Mouse (Mus musculus) midbrain, postnatal 0 days (tissue): ENCODE measurements at regions not wholly inside any gene's neighbourhood (a gene's known extent, or its start where the extent isn't known, plus 50 kb on each side); places are given as distances from the start of the nearest gene placed in this dataset.

Source experiments
- ATAC-seq: fragments of 200-750 bp; cut with Nextera tagmentation; 2 replicates; pipeline ENCODE4 v1.8.0; 2017; ENCODE audit warnings: moderate number of reproducible peaks, mild to moderate bottlenecking, moderate TSS enrichment, moderate library complexity; ENCODE audit not compliant: low FRiP score
- DNase-seq: peaks from one replicate; pipeline ENCODE4 v3.0.0-alpha.2; 2015; ENCODE audit warnings: low spot score
- H3K27ac ChIP-seq: fragments of 300-500 bp; sonication (generic); 2 replicates; pipeline ENCODE4 v1.5.1; 2014; ENCODE audit warnings: low read depth, mild to moderate bottlenecking, low read length, mixed read lengths
- H3K27me3 ChIP-seq: fragments of 300-500 bp; sonication (generic); 2 replicates; pipeline ENCODE4 v1.6.1; 2014; ENCODE audit warnings: low read length, control low read depth, mixed read lengths; ENCODE audit not compliant: insufficient read depth
- H3K36me3 ChIP-seq: fragments of 300-500 bp; sonication (generic); 2 replicates; pipeline ENCODE4 v1.6.1; 2014; ENCODE audit warnings: low read length, control low read depth, mixed read lengths; ENCODE audit not compliant: insufficient read depth
- H3K4me1 ChIP-seq: fragments of 300-500 bp; sonication (generic); 2 replicates; pipeline ENCODE4 v1.6.1; 2014; ENCODE audit warnings: mild to moderate bottlenecking, control low read depth, antibody characterized with exemption, low read length, mixed read lengths; ENCODE audit not compliant: insufficient read depth
- H3K4me2 ChIP-seq: fragments of 300-500 bp; sonication (generic); 2 replicates; pipeline ENCODE4 v1.6.1; 2014; ENCODE audit warnings: low read depth, mild to moderate bottlenecking, low read length, mixed read lengths; ENCODE audit not compliant: poor library complexity, severe bottlenecking
- H3K4me3 ChIP-seq: fragments of 300-500 bp; sonication (generic); 2 replicates; pipeline ENCODE4 v1.5.1; 2014; ENCODE audit warnings: low read depth, mild to moderate bottlenecking, low read length, moderate library complexity
- H3K9ac ChIP-seq: fragments of 300-500 bp; sonication (generic); replicated peaks from 2 replicates; pipeline ENCODE4 v1.6.1; 2014; ENCODE audit warnings: mild to moderate bottlenecking, low read length, moderate library complexity, mixed read lengths; ENCODE audit not compliant: poor library complexity, severe bottlenecking
- H3K9me3 ChIP-seq: fragments of 300-500 bp; sonication (generic); 2 replicates; pipeline ENCODE4 v1.6.1; 2016; ENCODE audit warnings: low read length, control low read depth
- CTCF ChIP-seq: IDR thresholded peaks from 2 replicates; pipeline ENCODE4 v1.5.1; 2016; ENCODE audit warnings: antibody characterized with exemption, mild to moderate bottlenecking
- WGBS: fragments of 180-500 bp; shearing (Covaris S2); extraction: QIAGEN DNeasy Blood & Tissue Kit; methylation state at CpG from one replicate; pipeline ENCODE4 v1.1.7; 2014; 5-methylcytosine and 5-hydroxymethylcytosine counted together

- H3K4me3 ChIP-seq: no peak overlapping the region
- no peak for TF ChIP-seq CTCF
- WGBS: 74% methylated on average over 6 of the region's 6 CpGs
Observed at GRCm38 (mm10) chrX:99603714-99604113, 132.6 kb upstream of the Pja1 start.

GRCm38 (mm10) chrX:99602268-99602885 is 131.3 kb upstream of the Pja1 start:
- Histone ChIP-seq H3K27ac (no peak overlapping the region), H3K4me3 (no peak overlapping the region), H3K9me3 (no peaks in the 10 kb centered on the region), H3K27me3 (peaks cover 4% of the 10 kb centered on the region; the same call in 1 of the 2 replicates), H3K4me1 (no peaks in the 10 kb centered on the region), H3K4me2 (no peak overlapping the region), H3K36me3 (no peaks in the 10 kb centered on the region), H3K9ac (no peak overlapping the region)
- 71% methylated on average over 12 of the region's 12 CpGs for WGBS
- no peak for DNase-seq
- TF ChIP-seq CTCF: no peak
- no peak for ATAC-seq

More at GRCm38 (mm10) chrX:99603714-99604113, 132.6 kb upstream of the Pja1 start:
- Histone ChIP-seq H3K4me1 (no peaks in the 10 kb centered on the region), H3K4me2 (no peak overlapping the region), H3K27me3 (peaks cover 4% of the 10 kb centered on the region; the same call in 1 of the 2 replicates), H3K9ac (no peak overlapping the region), H3K9me3 (no peaks in the 10 kb centered on the region), H3K27ac (no peak overlapping the region), H3K36me3 (no peaks in the 10 kb centered on the region)
- no peak for ATAC-seq
- no peak for DNase-seq

GRCm38 (mm10) chrX:99595493-99595892 is 124.4 kb upstream of the Pja1 start:
- Histone ChIP-seq H3K27me3 (peaks cover 15% of the 10 kb centered on the region), H3K27ac (no peak overlapping the region), H3K36me3 (no peaks in the 10 kb centered on the region), H3K9me3 (no peaks in the 10 kb centered on the region), H3K9ac (no peak overlapping the region), H3K4me1 (no peaks in the 10 kb centered on the region), H3K4me3 (no peak overlapping the region), H3K4me2 (no peak overlapping the region)
- DNase-seq: no peak
- WGBS: 80% methylated on average over 6 of the region's 6 CpGs
- TF ChIP-seq CTCF: no peak
- no peak for ATAC-seq

- no peak for TF ChIP-seq CTCF
- Histone ChIP-seq H3K36me3 (no peaks in the 10 kb centered on the region), H3K27ac (no peak overlapping the region), H3K9me3 (no peaks in the 10 kb centered on the region), H3K4me1 (no peaks in the 10 kb centered on the region), H3K27me3 (peaks cover 20% of the 10 kb centered on the region), H3K9ac (no peak overlapping the region), H3K4me3 (no peak overlapping the region), H3K4me2 (no peak overlapping the region)
- no peak for ATAC-seq
- WGBS: 30% methylated on average over 16 of the region's 28 CpGs
- no peak for DNase-seq
Observed at GRCm38 (mm10) chrX:99593872-99594487, 122.9 kb upstream of the Pja1 start.

GRCm38 (mm10) chrX:99592980-99593379 is 121.9 kb upstream of the Pja1 start:
- H3K9ac ChIP-seq: no peak overlapping the region
- H3K4me3 ChIP-seq: no peak overlapping the region
- 44% methylated on average over 11 of the region's 11 CpGs for WGBS
- TF ChIP-seq CTCF: no peak
- ATAC-seq (no peak), DNase-seq (no peak)
- no peaks in the 10 kb centered on the region for H3K4me1 ChIP-seq
- H3K27ac ChIP-seq: no peak overlapping the region
- no peaks in the 10 kb centered on the region for H3K9me3 ChIP-seq
- H3K4me2 ChIP-seq: no peak overlapping the region
- H3K27me3 ChIP-seq: peaks cover 20% of the 10 kb centered on the region
- H3K36me3 ChIP-seq: no peaks in the 10 kb centered on the region

GRCm38 (mm10) chrX:99587284-99587683 is 116.2 kb upstream of the Pja1 start:
- peaks cover 10% of the 10 kb centered on the region for H3K27me3 ChIP-seq
- no peak overlapping the region for H3K4me2 ChIP-seq
- no peak for TF ChIP-seq CTCF
- no peaks in the 10 kb centered on the region for H3K36me3 ChIP-seq
- no peak overlapping the region for H3K9ac ChIP-seq
- H3K27ac ChIP-seq: no peak overlapping the region
- no peaks in the 10 kb centered on the region for H3K4me1 ChIP-seq
- H3K4me3 ChIP-seq: no peak overlapping the region
- WGBS: 31% methylated on average over 2 of the region's 2 CpGs
- no peaks in the 10 kb centered on the region for H3K9me3 ChIP-seq
- ATAC-seq (no peak), DNase-seq (no peak)
